Mouse (Mus musculus) hindbrain, embryonic 13.5 days (tissue): Measurements from ENCODE around the gene Sfmbt2. TPM values are rescaled to one million over a fixed set of nuclear protein-coding genes. Genes with fewer than 3 reads are reported as not detected.
"Not testable (repeated sequence)": the region's sequence is repeated elsewhere in the genome, so short reads cannot be mapped to it uniquely, and the experiment has no call there.

Experiments used
- ATAC-seq: fragments of 200-750 bp; cut with Nextera tagmentation; 2 replicates; pipeline ENCODE4 v1.8.0; 2017; ENCODE audit warnings: moderate TSS enrichment; ENCODE audit not compliant: low FRiP score
- H3K27ac ChIP-seq: fragments of 300-500 bp; sonication (generic); 2 replicates; pipeline ENCODE4 v1.5.1; 2015; ENCODE audit warnings: inconsistent platforms, mild to moderate bottlenecking, moderate library complexity
- H3K27me3 ChIP-seq: fragments of 300-500 bp; sonication (generic); 2 replicates; pipeline ENCODE4 v1.6.1; 2015; ENCODE audit warnings: mild to moderate bottlenecking, inconsistent platforms
- H3K36me3 ChIP-seq: fragments of 300-500 bp; sonication (generic); 2 replicates; pipeline ENCODE4 v1.6.1; 2015; ENCODE audit warnings: mild to moderate bottlenecking, inconsistent platforms
- H3K4me1 ChIP-seq: fragments of 300-500 bp; sonication (generic); replicated peaks from 2 replicates; pipeline ENCODE4 v1.6.1; 2015; ENCODE audit warnings: inconsistent platforms
- H3K4me2 ChIP-seq: fragments of 300-500 bp; sonication (generic); 2 replicates; pipeline ENCODE4 v1.6.1; 2015; ENCODE audit warnings: inconsistent platforms, mild to moderate bottlenecking, moderate library complexity
- H3K4me3 ChIP-seq: fragments of 300-500 bp; sonication (generic); 2 replicates; pipeline ENCODE4 v1.5.1; 2015; ENCODE audit warnings: mild to moderate bottlenecking, inconsistent platforms
- H3K9ac ChIP-seq: fragments of 300-500 bp; sonication (generic); 2 replicates; pipeline ENCODE4 v1.6.1; 2015; ENCODE audit warnings: mild to moderate bottlenecking, inconsistent platforms
- H3K9me3 ChIP-seq: fragments of 300-500 bp; sonication (generic); 2 replicates; pipeline ENCODE4 v1.6.1; 2016; ENCODE audit warnings: inconsistent platforms
- WGBS: fragments of 180-500 bp; shearing (Covaris S2); methylation state at CpG from one replicate; pipeline ENCODE4 v1.1.7; 2015; 5-methylcytosine and 5-hydroxymethylcytosine counted together
- polyA plus RNA-seq: library from polyadenylated mRNA; unstranded; fragments of >200 nt; fragmentation: Nextera tagmentation; extraction: Ambion mirVana; gene quantifications from 2 replicates; pipeline ENCODE4 v1.2.1, GENCODE M21; 2015

Gene Sfmbt2
- 4.1 and 4.6 TPM in 2 replicates for polyA plus RNA-seq

- peaks cover 18% of the 10 kb centered on the region for H3K4me1 ChIP-seq
- H3K27ac ChIP-seq: no peak within 1 kb of the TSS
- no peaks in the 10 kb centered on the region for H3K9me3 ChIP-seq
- no peak within 1 kb of the TSS for H3K9ac ChIP-seq
- WGBS: 1% methylated on average over 10 of the region's 10 CpGs
- ATAC-seq: no peak
- no peak within 1 kb of the TSS for H3K4me2 ChIP-seq
- H3K36me3 ChIP-seq: no peaks in the 10 kb centered on the region
- peaks cover 75% of the 10 kb centered on the region for H3K27me3 ChIP-seq
- no peak within 1 kb of the TSS; the same call in 1 of the 2 replicates for H3K4me3 ChIP-seq
Measured at GRCm38 (mm10) chr2:10370176-10370575, at the start of gene Sfmbt2. Gene Sfmbt2 (plus strand): TSS chr2:10370510.

- Histone ChIP-seq H3K4me1 (no peaks in the 10 kb centered on the region), H3K9me3 (no peaks in the 10 kb centered on the region), H3K36me3 (no peaks in the 10 kb centered on the region), H3K27ac (no peak overlapping the region), H3K4me3 (no peak overlapping the region), H3K9ac (no peak overlapping the region), H3K27me3 (no peaks in the 10 kb centered on the region), H3K4me2 (no peak overlapping the region)
- WGBS: 56% methylated on average over 6 of the region's 6 CpGs
- ATAC-seq: 0 out of 2 replicates have a peak, but pooled peaks have one; percentile 61
Measured at GRCm38 (mm10) chr2:10321093-10321492, 49.2 kb upstream of the Sfmbt2 start.

GRCm38 (mm10) chr2:10323173-10323572 lies 47.1 kb upstream of the Sfmbt2 start:
- H3K36me3 ChIP-seq: no peaks in the 10 kb centered on the region
- no peak overlapping the region for H3K4me3 ChIP-seq
- no peak for ATAC-seq
- no peaks in the 10 kb centered on the region for H3K4me1 ChIP-seq
- no peak overlapping the region for H3K4me2 ChIP-seq
- no peak overlapping the region for H3K9ac ChIP-seq
- no peaks in the 10 kb centered on the region for H3K27me3 ChIP-seq
- WGBS: 86% methylated on average over 4 of the region's 4 CpGs
- no peaks in the 10 kb centered on the region for H3K9me3 ChIP-seq
- H3K27ac ChIP-seq: no peak overlapping the region

GRCm38 (mm10) chr2:10324980-10325379 lies 45.3 kb upstream of the Sfmbt2 start:
- Histone ChIP-seq H3K36me3 (no peaks in the 10 kb centered on the region), H3K4me2 (no peak overlapping the region), H3K4me3 (no peak overlapping the region), H3K4me1 (no peaks in the 10 kb centered on the region), H3K27me3 (no peaks in the 10 kb centered on the region), H3K27ac (no peak overlapping the region), H3K9me3 (no peaks in the 10 kb centered on the region), H3K9ac (no peak overlapping the region)
- no peak for ATAC-seq
- 85% methylated on average over 4 of the region's 4 CpGs for WGBS

- WGBS: 79% methylated on average over 5 of the region's 5 CpGs
- ATAC-seq: no peak
Measured at GRCm38 (mm10) chr2:10330216-10330615, 40.1 kb upstream of the Sfmbt2 start.

GRCm38 (mm10) chr2:10334299-10334698 lies 36.0 kb upstream of the Sfmbt2 start:
- H3K4me2 ChIP-seq: no peak overlapping the region
- no peaks in the 10 kb centered on the region for H3K36me3 ChIP-seq
- ATAC-seq: no peak
- no peaks in the 10 kb centered on the region for H3K4me1 ChIP-seq
- 7% methylated on average over 6 of the region's 6 CpGs for WGBS
- no peak overlapping the region for H3K9ac ChIP-seq
- H3K27ac ChIP-seq: no peak overlapping the region
- H3K9me3 ChIP-seq: no peaks in the 10 kb centered on the region
- no peak overlapping the region for H3K4me3 ChIP-seq
- peaks cover 10% of the 10 kb centered on the region for H3K27me3 ChIP-seq

More at GRCm38 (mm10) chr2:10330216-10330615, 40.1 kb upstream of the Sfmbt2 start:
- Histone ChIP-seq H3K36me3 (no peaks in the 10 kb centered on the region), H3K4me2 (no peak overlapping the region), H3K9me3 (no peaks in the 10 kb centered on the region), H3K9ac (no peak overlapping the region), H3K4me1 (no peaks in the 10 kb centered on the region), H3K27me3 (peaks cover 8% of the 10 kb centered on the region), H3K27ac (no peak overlapping the region), H3K4me3 (no peak overlapping the region)

GRCm38 (mm10) chr2:10335037-10335608 lies 35.2 kb upstream of the Sfmbt2 start:
- ATAC-seq: no peak
- Histone ChIP-seq H3K27me3 (peaks cover 10% of the 10 kb centered on the region), H3K4me1 (no peaks in the 10 kb centered on the region), H3K4me3 (no peak overlapping the region), H3K4me2 (no peak overlapping the region), H3K36me3 (no peaks in the 10 kb centered on the region), H3K27ac (no peak overlapping the region), H3K9ac (no peak overlapping the region), H3K9me3 (no peaks in the 10 kb centered on the region)
- 47% methylated on average over 4 of the region's 4 CpGs for WGBS

- WGBS: 60% methylated on average over 1 of the region's 1 CpGs
- H3K36me3 ChIP-seq: no peaks in the 10 kb centered on the region
- no peak overlapping the region for H3K27ac ChIP-seq
- H3K4me3 ChIP-seq: no peak overlapping the region
- no peak overlapping the region for H3K9ac ChIP-seq
- H3K9me3 ChIP-seq: no peaks in the 10 kb centered on the region
- H3K4me1 ChIP-seq: no peaks in the 10 kb centered on the region
- peaks cover 4% of the 10 kb centered on the region for H3K27me3 ChIP-seq
- no peak for ATAC-seq
- no peak overlapping the region for H3K4me2 ChIP-seq
Measured at GRCm38 (mm10) chr2:10340022-10340421, 30.3 kb upstream of the Sfmbt2 start.

GRCm38 (mm10) chr2:10343523-10343922 lies 26.8 kb upstream of the Sfmbt2 start:
- ATAC-seq: no peak
- 88% methylated on average over 5 of the region's 5 CpGs for WGBS

GRCm38 (mm10) chr2:10344073-10344472 lies 26.2 kb upstream of the Sfmbt2 start:
- WGBS: 96% methylated on average over 1 of the region's 1 CpGs

More at GRCm38 (mm10) chr2:10343523-10343922, 26.8 kb upstream of the Sfmbt2 start:
- Histone ChIP-seq H3K27ac (no peak overlapping the region), H3K36me3 (no peaks in the 10 kb centered on the region), H3K27me3 (no peaks in the 10 kb centered on the region), H3K4me3 (no peak overlapping the region), H3K9me3 (no peaks in the 10 kb centered on the region), H3K9ac (no peak overlapping the region), H3K4me1 (no peaks in the 10 kb centered on the region), H3K4me2 (no peak overlapping the region)

GRCm38 (mm10) chr2:10347193-10347592 lies 23.1 kb upstream of the Sfmbt2 start:
- WGBS: 94% methylated on average over 4 of the region's 4 CpGs
- Histone ChIP-seq H3K27ac (no peak overlapping the region), H3K9me3 (no peaks in the 10 kb centered on the region), H3K4me2 (no peak overlapping the region), H3K4me1 (no peaks in the 10 kb centered on the region), H3K36me3 (no peaks in the 10 kb centered on the region), H3K9ac (no peak overlapping the region), H3K27me3 (no peaks in the 10 kb centered on the region), H3K4me3 (no peak overlapping the region)
- no peak for ATAC-seq

More at GRCm38 (mm10) chr2:10344073-10344472, 26.2 kb upstream of the Sfmbt2 start:
- not testable (repeated sequence) for H3K27me3 ChIP-seq, H3K4me3 ChIP-seq, ATAC-seq, H3K4me1 ChIP-seq, H3K36me3 ChIP-seq, H3K9ac ChIP-seq, H3K9me3 ChIP-seq, H3K4me2 ChIP-seq, H3K27ac ChIP-seq

- ATAC-seq: no peak
- no peak overlapping the region for H3K4me2 ChIP-seq
- no peaks in the 10 kb centered on the region for H3K36me3 ChIP-seq
- H3K9ac ChIP-seq: no peak overlapping the region
- H3K27ac ChIP-seq: no peak overlapping the region
- H3K4me3 ChIP-seq: no peak overlapping the region
- H3K27me3 ChIP-seq: no peaks in the 10 kb centered on the region
- no peaks in the 10 kb centered on the region for H3K9me3 ChIP-seq
- 82% methylated on average over 5 of the region's 5 CpGs for WGBS
- no peaks in the 10 kb centered on the region for H3K4me1 ChIP-seq
Measured at GRCm38 (mm10) chr2:10348036-10348435, 22.3 kb upstream of the Sfmbt2 start.

- Histone ChIP-seq H3K9me3 (no peaks in the 10 kb centered on the region), H3K36me3 (no peaks in the 10 kb centered on the region), H3K9ac (no peak overlapping the region), H3K27me3 (no peaks in the 10 kb centered on the region), H3K4me1 (no peaks in the 10 kb centered on the region), H3K4me2 (no peak overlapping the region), H3K4me3 (no peak overlapping the region), H3K27ac (no peak overlapping the region)
- WGBS: 26% methylated on average over 4 of the region's 4 CpGs
- no peak for ATAC-seq
Measured at GRCm38 (mm10) chr2:10350266-10350810, 20.0 kb upstream of the Sfmbt2 start.
